ENCODE assay signal across 10 mouse cellular contexts in the genomic region with DNA sequence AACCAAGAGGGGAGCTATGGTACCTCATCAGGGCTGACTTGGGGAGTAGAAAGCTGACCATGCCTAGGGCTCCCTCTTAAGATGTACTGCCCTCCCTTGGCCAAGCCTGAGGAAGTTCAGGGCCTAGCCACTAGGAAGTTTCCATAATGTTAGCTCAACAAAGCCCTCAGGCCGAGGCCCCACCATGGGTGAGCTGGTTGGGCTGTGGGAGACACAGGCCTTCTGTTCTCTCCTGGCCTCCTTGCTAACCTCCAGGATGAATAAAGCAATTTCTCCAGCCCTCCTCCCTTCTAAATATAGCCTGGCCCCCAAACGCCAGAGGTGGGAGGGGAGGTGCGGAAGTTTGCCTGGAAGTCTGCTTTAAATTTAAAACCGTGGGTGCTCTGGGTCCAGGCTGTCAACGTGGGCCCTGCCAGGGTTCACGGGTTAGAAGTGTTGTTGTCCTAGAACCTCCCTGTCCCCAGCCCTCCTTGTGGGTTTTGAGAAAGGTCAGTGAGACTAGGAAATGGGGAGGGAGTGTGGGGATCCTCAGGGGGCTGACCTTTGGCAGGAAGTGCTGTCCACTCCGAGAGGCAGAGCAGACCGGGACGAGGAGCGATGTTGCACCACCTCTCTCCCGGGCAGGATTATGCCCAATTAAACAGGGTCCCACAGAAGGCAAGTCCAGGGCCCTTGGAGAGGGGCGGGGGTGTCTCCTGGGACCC. TPM values are rescaled to one million over a fixed set of nuclear protein-coding genes. Genes with fewer than 3 reads are reported as not detected.
A peak's percentile ranks its signal among the peaks of the same experiment; 100 is the strongest.
DNase-seq lines count a peak whose midpoint lies in the region; ATAC-seq and TF ChIP-seq lines count a peak whose summit lies in the region.
"Had no signal": no experiment of that assay in that cellular context is flagged by ENCODE, and none has a peak within 500 bp of the region (broad histone marks: within the 10 kb centered on the region; RNA-seq: fewer than 3 reads in every experiment).

No protein-coding gene starts in this region.

- peaks cover 36% of the 10 kb centered on the region for H3K27me3 ChIP-seq in heart, embryonic 12.5 days (replicated peaks)
- peaks cover 30% of the 10 kb centered on the region for H3K27me3 ChIP-seq in neural tube, embryonic 12.5 days (replicated peaks)

- TF ChIP-seq CTCF in left cerebral cortex, adult 2 months (IDR thresholded peaks at IDR 0.05), result no peak

- intact Hi-C loops in left cerebral cortex, adult 2 months (cut with DNase I), result loop anchor here (1.0 kb wide), 1 partner anchor 11 kb away; no protein-coding TSS in a partner anchor
- intact Hi-C loops in left cerebral cortex, postnatal 10 days (cut with DNase I), result no loop called here

- H3K27ac ChIP-seq in left cerebral cortex, adult 2 months, result no peak overlapping the region
- H3K27ac ChIP-seq in heart, embryonic 12.5 days (ENCODE audit: poor library complexity, severe bottlenecking), result peak overlapping the region; percentile 77
- no peak overlapping the region for H3K27ac ChIP-seq in neural tube, embryonic 12.5 days

- no peaks in the 10 kb centered on the region for H3K36me3 ChIP-seq in heart, embryonic 12.5 days
- H3K36me3 ChIP-seq in neural tube, embryonic 12.5 days, result no peaks in the 10 kb centered on the region
- H3K36me3 ChIP-seq: G1E had no signal

- WGBS in heart, embryonic 12.5 days, result 15% methylated on average over 12 of the region's 12 CpGs
- 19% methylated on average over 12 of the region's 12 CpGs for WGBS in neural tube, embryonic 12.5 days

- peaks cover 43% of the 10 kb centered on the region for H3K4me1 ChIP-seq in heart, embryonic 12.5 days (replicated peaks)
- H3K4me1 ChIP-seq in neural tube, embryonic 12.5 days, result peaks cover 27% of the 10 kb centered on the region

- no peaks in the 10 kb centered on the region for H3K9me3 ChIP-seq in heart, embryonic 12.5 days (replicated peaks)
- no peaks in the 10 kb centered on the region for H3K9me3 ChIP-seq in neural tube, embryonic 12.5 days
- H3K9me3 ChIP-seq: G1E had no signal

- H3K4me3 ChIP-seq in left cerebral cortex, adult 2 months, result peak overlapping the region; percentile 29
- peak overlapping the region; percentile 47 for H3K4me3 ChIP-seq in heart, embryonic 12.5 days
- H3K4me3 ChIP-seq in neural tube, embryonic 12.5 days, result peak overlapping the region; percentile 27

- H3K9ac ChIP-seq in heart, embryonic 12.5 days, result peak overlapping the region; percentile 69
- H3K9ac ChIP-seq in neural tube, embryonic 12.5 days, result no peak overlapping the region

- H3K4me2 ChIP-seq in heart, embryonic 12.5 days, result peak overlapping the region; percentile 73
- H3K4me2 ChIP-seq in neural tube, embryonic 12.5 days (replicated peaks), result peak overlapping the region; percentile 57

- ATAC-seq in heart, embryonic 12.5 days (ENCODE audit: insufficient number of reproducible peaks, low FRiP score), result 0 out of 2 replicates have a peak, but pooled peaks have one; percentile 14
- ATAC-seq in neural tube, embryonic 12.5 days (ENCODE audit: low FRiP score, low read depth), result no peak; the same call in 1 of the 2 replicates

- no peak for DNase-seq in left cerebral cortex, adult 2 months (ENCODE audit: extremely low spot score in 1 of 2, low spot score in 2 of 2)
- DNase-seq in left cerebral cortex, postnatal 10 days (ENCODE audit: extremely low spot score in 1 of 2, low spot score in 2 of 2), result no peak
- peak; percentile 54 to 58 for DNase-seq in kidney, postnatal 36 days
- no peak for DNase-seq in cerebellum, postnatal 25 days
- no peak for DNase-seq in layer of hippocampus, adult 11-12 months (ENCODE audit: low spot score)
- no peak for DNase-seq in right cerebral cortex, postnatal 14 days

RNA-seq across cellular contexts. Expression of gene Exoc3l4, which starts 4.1 kb away (rescaled TPM):
- under 1 TPM; 0.54 to 0.96 TPM for total RNA-seq in left cerebral cortex, adult 2 months (2021)
- total RNA-seq in left cerebral cortex, postnatal 10 days (2021), result 1 to 10 TPM; 1.1 to 1.7 TPM
- 8.5 and 10.1 TPM in 2 replicates for polyA plus RNA-seq in heart, embryonic 12.5 days (2016; fragmentation: Nextera tagmentation; extraction: Ambion mirVana)
- 3.0 and 3.3 TPM in 2 replicates for polyA plus RNA-seq in neural tube, embryonic 12.5 days (2016; fragmentation: Nextera tagmentation; extraction: Ambion mirVana)
- polyA plus RNA-seq: G1E had no signal

RNA-seq across cellular contexts. Expression of gene Lbhd2, which starts 6.1 kb away (rescaled TPM):
- 1 to 10 TPM; 1.3 to 2.8 TPM for total RNA-seq in left cerebral cortex, adult 2 months (2021)
- 1 to 10 TPM; 2.6 to 3.0 TPM for total RNA-seq in left cerebral cortex, postnatal 10 days (2021)
- 0.31 TPM in 1 of 2 replicates, not detected in the other for polyA plus RNA-seq in heart, embryonic 12.5 days (2016; fragmentation: Nextera tagmentation; extraction: Ambion mirVana)
- 0.42 and 0.51 TPM in 2 replicates for polyA plus RNA-seq in neural tube, embryonic 12.5 days (2016; fragmentation: Nextera tagmentation; extraction: Ambion mirVana)
- total RNA-seq: G1E had no signal
- polyA plus RNA-seq: G1E; gonadal fat pad, adult 2 months had no signal

RNA-seq across cellular contexts. Expression of gene Tnfaip2, which starts 29.5 kb away (rescaled TPM):
- under 1 TPM; 0.82 to 0.84 TPM for total RNA-seq in left cerebral cortex, adult 2 months (2021)
- under 1 TPM; 0.61 to 0.81 TPM for total RNA-seq in left cerebral cortex, postnatal 10 days (2021)
- polyA plus RNA-seq in heart, embryonic 12.5 days (2016; fragmentation: Nextera tagmentation; extraction: Ambion mirVana), result 7.4 and 12.0 TPM in 2 replicates
- polyA plus RNA-seq in neural tube, embryonic 12.5 days (2016; fragmentation: Nextera tagmentation; extraction: Ambion mirVana), result 1.9 and 3.3 TPM in 2 replicates

RNA-seq across cellular contexts. Expression of gene Cdc42bpb, which starts 35.2 kb away (rescaled TPM):
- total RNA-seq in left cerebral cortex, adult 2 months (2021), result 100 to 1,000 TPM; 137 to 142 TPM
- 100 to 1,000 TPM; 167 to 169 TPM for total RNA-seq in left cerebral cortex, postnatal 10 days (2021)
- 33.5 and 38.2 TPM in 2 replicates for polyA plus RNA-seq in heart, embryonic 12.5 days (2016; fragmentation: Nextera tagmentation; extraction: Ambion mirVana)
- polyA plus RNA-seq in neural tube, embryonic 12.5 days (2016; fragmentation: Nextera tagmentation; extraction: Ambion mirVana), result 41.7 and 44.9 TPM in 2 replicates
- total RNA-seq: G1E had no signal
- polyA plus RNA-seq: G1E had no signal

Comparison
In these comparisons a context has a peak if more than half of its experiments do, and no peak if none do; other contexts are left out.
1. DNase-seq: peak in kidney, postnatal 36 days (2 of 2); none in left cerebral cortex, adult 2 months (0 of 2), left cerebral cortex, postnatal 10 days (0 of 2), cerebellum, postnatal 25 days (0 of 2), layer of hippocampus, adult 11-12 months (single experiment) and right cerebral cortex, postnatal 14 days (single experiment).
2. Peak in every context shown above with its lines, with median percentiles within 50 percentile points of each other: H3K4me3 ChIP-seq.